Mouse (Mus musculus): ENCODE data around the gene Asb9. TPM values are rescaled to one million over a fixed set of nuclear protein-coding genes. Genes with fewer than 3 reads are reported as not detected.

The Asb9 gene
- polyA plus RNA-seq (2016; fragmentation: Nextera tagmentation; extraction: Ambion mirVana): 0.86 and 1.0 TPM in 2 replicates

GRCm38 (mm10) chrX:164505709-164506498 is at the start of gene Asb9:
TSS of gene Asb9 (plus strand) at chrX:164506327.
- WGBS: 63% methylated on average over 10 of the region's 10 CpGs
- DNase-seq (ENCODE audit: low spot score): peak; percentile 46
- Histone ChIP-seq H3K27ac (replicated peaks) (no peak within 1 kb of the TSS), H3K36me3 (replicated peaks) (no peaks in the 10 kb centered on the region), H3K4me3 (no peak within 1 kb of the TSS), H3K4me1 (peaks cover 13% of the 10 kb centered on the region), H3K27me3 (replicated peaks; ENCODE audit: low read depth, poor library complexity, severe bottlenecking) (peaks cover 82% of the 10 kb centered on the region), H3K9me3 (no peaks in the 10 kb centered on the region)

- WGBS: 73% methylated on average over 6 of the region's 6 CpGs
- Histone ChIP-seq H3K4me3 (no peak overlapping the region), H3K9me3 (no peaks in the 10 kb centered on the region), H3K36me3 (replicated peaks) (no peaks in the 10 kb centered on the region), H3K27ac (replicated peaks) (no peak overlapping the region), H3K4me1 (no peaks in the 10 kb centered on the region), H3K27me3 (replicated peaks; ENCODE audit: low read depth, poor library complexity, severe bottlenecking) (peaks cover 38% of the 10 kb centered on the region)
- no peak for DNase-seq (ENCODE audit: low spot score)
Measured at GRCm38 (mm10) chrX:164459205-164459878, 46.8 kb upstream of the Asb9 start.

GRCm38 (mm10) chrX:164502258-164502657 is 3.9 kb upstream of the Asb9 start:
- Histone ChIP-seq H3K4me1 (peaks cover 13% of the 10 kb centered on the region), H3K4me3 (no peak overlapping the region), H3K27me3 (replicated peaks; ENCODE audit: low read depth, poor library complexity, severe bottlenecking) (peaks cover 54% of the 10 kb centered on the region), H3K27ac (replicated peaks) (no peak overlapping the region), H3K9me3 (no peaks in the 10 kb centered on the region), H3K36me3 (replicated peaks) (no peaks in the 10 kb centered on the region)
- DNase-seq (ENCODE audit: low spot score): no peak
- WGBS: 74% methylated on average over 2 of the region's 2 CpGs

- Histone ChIP-seq H3K27ac (replicated peaks) (no peak overlapping the region), H3K36me3 (replicated peaks) (no peaks in the 10 kb centered on the region), H3K27me3 (replicated peaks; ENCODE audit: low read depth, poor library complexity, severe bottlenecking) (peaks cover 89% of the 10 kb centered on the region), H3K4me1 (peaks cover 13% of the 10 kb centered on the region), H3K9me3 (no peaks in the 10 kb centered on the region), H3K4me3 (no peak overlapping the region)
- DNase-seq (ENCODE audit: low spot score): no peak
- 86% methylated on average over 4 of the region's 4 CpGs for WGBS
Measured at GRCm38 (mm10) chrX:164507068-164507467, 941 bp downstream of the Asb9 start.

- Histone ChIP-seq H3K27me3 (replicated peaks; ENCODE audit: low read depth, poor library complexity, severe bottlenecking) (peaks cover 90% of the 10 kb centered on the region), H3K36me3 (replicated peaks) (no peaks in the 10 kb centered on the region), H3K9me3 (no peaks in the 10 kb centered on the region), H3K4me1 (peaks cover 13% of the 10 kb centered on the region), H3K4me3 (no peak overlapping the region), H3K27ac (replicated peaks) (no peak overlapping the region)
- DNase-seq (ENCODE audit: low spot score): no peak
- WGBS: 68% methylated on average over 3 of the region's 3 CpGs
Measured at GRCm38 (mm10) chrX:164508728-164509127, 2.6 kb downstream of the Asb9 start.

- no peak overlapping the region for H3K4me3 ChIP-seq
- H3K27me3 ChIP-seq (replicated peaks; ENCODE audit: low read depth, poor library complexity, severe bottlenecking): peaks cover 61% of the 10 kb centered on the region
- H3K27ac ChIP-seq (replicated peaks): no peak overlapping the region
- no peaks in the 10 kb centered on the region for H3K4me1 ChIP-seq
- no peak for DNase-seq (ENCODE audit: low spot score)
- H3K9me3 ChIP-seq: no peaks in the 10 kb centered on the region
- H3K36me3 ChIP-seq (replicated peaks): no peaks in the 10 kb centered on the region
Measured at GRCm38 (mm10) chrX:164522138-164522537, 16.0 kb downstream of the Asb9 start.

- Histone ChIP-seq H3K4me3 (no peak overlapping the region), H3K4me1 (no peaks in the 10 kb centered on the region), H3K36me3 (replicated peaks) (no peaks in the 10 kb centered on the region), H3K27me3 (replicated peaks; ENCODE audit: low read depth, poor library complexity, severe bottlenecking) (peaks cover 89% of the 10 kb centered on the region), H3K9me3 (no peaks in the 10 kb centered on the region), H3K27ac (replicated peaks) (no peak overlapping the region)
- WGBS: 47% methylated on average over 1 of the region's 1 CpGs
- no peak for DNase-seq (ENCODE audit: low spot score)
Measured at GRCm38 (mm10) chrX:164526566-164526965, 20.4 kb downstream of the Asb9 start.

GRCm38 (mm10) chrX:164541436-164542317 is 35.5 kb downstream of the Asb9 start:
- no peaks in the 10 kb centered on the region for H3K4me1 ChIP-seq
- H3K9me3 ChIP-seq: no peaks in the 10 kb centered on the region
- DNase-seq (ENCODE audit: low spot score): no peak
- H3K4me3 ChIP-seq: no peak overlapping the region
- no peaks in the 10 kb centered on the region for H3K36me3 ChIP-seq (replicated peaks)
- WGBS: 52% methylated on average over 11 of the region's 11 CpGs
- H3K27ac ChIP-seq (replicated peaks): no peak overlapping the region
- H3K27me3 ChIP-seq (replicated peaks; ENCODE audit: low read depth, poor library complexity, severe bottlenecking): peaks cover 79% of the 10 kb centered on the region

- Histone ChIP-seq H3K27me3 (replicated peaks; ENCODE audit: low read depth, poor library complexity, severe bottlenecking) (peaks cover 23% of the 10 kb centered on the region; the same call in 1 of the 2 replicates), H3K27ac (replicated peaks) (no peak overlapping the region), H3K9me3 (no peaks in the 10 kb centered on the region), H3K36me3 (replicated peaks) (no peaks in the 10 kb centered on the region), H3K4me3 (no peak overlapping the region), H3K4me1 (no peaks in the 10 kb centered on the region)
- no peak for DNase-seq (ENCODE audit: low spot score)
- 70% methylated on average over 1 of the region's 1 CpGs for WGBS
Measured at GRCm38 (mm10) chrX:164570195-164570594, 64.1 kb downstream of the Asb9 start.

GRCm38 (mm10) chrX:164576967-164577366 is 70.8 kb downstream of the Asb9 start:
- Histone ChIP-seq H3K27me3 (replicated peaks; ENCODE audit: low read depth, poor library complexity, severe bottlenecking) (peaks cover 33% of the 10 kb centered on the region), H3K4me1 (no peaks in the 10 kb centered on the region), H3K9me3 (no peaks in the 10 kb centered on the region), H3K36me3 (replicated peaks) (no peaks in the 10 kb centered on the region), H3K4me3 (no peak overlapping the region), H3K27ac (replicated peaks) (no peak overlapping the region)
- no peak for DNase-seq (ENCODE audit: low spot score)
- 73% methylated on average over 3 of the region's 3 CpGs for WGBS

Data from embryonic facial prominence, embryonic 10.5 days (tissue).